ENCODE assay signal across 16 mouse cellular contexts in genomic region chr2:45225364-45226044, GRCm38 (mm10).
DNase-seq lines count a peak whose midpoint lies in the region; ATAC-seq and TF ChIP-seq lines count a peak whose summit lies in the region.
"Had no signal": no experiment of that assay in that cellular context is flagged by ENCODE, and none has a peak within 500 bp of the region (broad histone marks: within the 10 kb centered on the region; RNA-seq: fewer than 3 reads in every experiment).

No protein-coding gene starts in this region.

- no peaks in the 10 kb centered on the region for H3K9me3 ChIP-seq in hindbrain, embryonic 11.5 days (ENCODE audit: control insufficient read depth, low read length)
- no peaks in the 10 kb centered on the region for H3K9me3 ChIP-seq in midbrain, embryonic 14.5 days (ENCODE audit: control insufficient read depth, low read length)
- H3K9me3 ChIP-seq: G1E had no signal

- peak overlapping the region; percentile 64 for H3K27ac ChIP-seq in hindbrain, embryonic 11.5 days (ENCODE audit: low read depth, low read length)
- H3K27ac ChIP-seq in midbrain, embryonic 14.5 days (replicated peaks; ENCODE audit: low read depth, low read length), result peak overlapping the region; percentile 70
- no peak overlapping the region for H3K27ac ChIP-seq in cerebellum, adult 2 months (ENCODE audit: insufficient read depth, low read length)

- no peaks in the 10 kb centered on the region for H3K36me3 ChIP-seq in hindbrain, embryonic 11.5 days (ENCODE audit: control insufficient read depth, insufficient read depth, low read length)
- no peaks in the 10 kb centered on the region for H3K36me3 ChIP-seq in midbrain, embryonic 14.5 days (ENCODE audit: control insufficient read depth, insufficient read depth, low read length)
- H3K36me3 ChIP-seq: G1E had no signal

- no peaks in the 10 kb centered on the region for H3K27me3 ChIP-seq in hindbrain, embryonic 11.5 days (ENCODE audit: control insufficient read depth, insufficient read depth, low read length)
- no peaks in the 10 kb centered on the region for H3K27me3 ChIP-seq in midbrain, embryonic 14.5 days (ENCODE audit: control insufficient read depth, insufficient read depth, low read length)
- H3K27me3 ChIP-seq in cerebellum, adult 2 months (ENCODE audit: control insufficient read depth, insufficient read depth, low read length), result no peaks in the 10 kb centered on the region; the same call in 1 of the 2 replicates

- WGBS in hindbrain, embryonic 11.5 days, result 11% methylated on average over 9 of the region's 9 CpGs
- 3% methylated on average over 9 of the region's 9 CpGs for WGBS in midbrain, embryonic 14.5 days
- WGBS in cerebellum, adult 2 months, result 38% methylated on average over 9 of the region's 9 CpGs

- peak; percentile 40 to 55 for DNase-seq in right cerebral cortex, postnatal 10 days (ENCODE audit: low spot score in 2 of 2)
- no peak for DNase-seq in right cerebral cortex, postnatal 14 days
- DNase-seq in hindbrain, embryonic 11.5 days (ENCODE audit: low spot score), result peak; percentile 72
- DNase-seq in midbrain, embryonic 14.5 days, result peak; percentile 72
- no peak for DNase-seq in cerebellum, postnatal 4 days (ENCODE audit: low spot score in 2 of 2)
- no peak for DNase-seq in cerebellum, adult 2 months
- DNase-seq in kidney, adult 11 months, result no peak
- DNase-seq: cerebellum, adult 11-12 months; gastrocnemius, postnatal 25 days; heart, postnatal 10 days; kidney, adult 2 months; lung, postnatal 36 days; right cerebral cortex, postnatal 4 days had no signal

- TF ChIP-seq POLR2A in cerebellum, adult 2 months (IDR thresholded peaks at IDR 0.05; ENCODE audit: borderline replicate concordance, insufficient read depth, low read length), result no peak

- no peak overlapping the region for H3K9ac ChIP-seq in hindbrain, embryonic 11.5 days (ENCODE audit: low read depth, low read length)
- H3K9ac ChIP-seq in midbrain, embryonic 14.5 days (replicated peaks; ENCODE audit: low read length), result no peak overlapping the region

- no peak overlapping the region for H3K4me2 ChIP-seq in hindbrain, embryonic 11.5 days (replicated peaks; ENCODE audit: low read depth, low read length)
- peak overlapping the region; percentile 33 for H3K4me2 ChIP-seq in midbrain, embryonic 14.5 days (ENCODE audit: low read length)
- H3K4me2 ChIP-seq: liver, embryonic 11.5 days had no signal

- no peaks in the 10 kb centered on the region for H3K4me1 ChIP-seq in hindbrain, embryonic 11.5 days (replicated peaks; ENCODE audit: control insufficient read depth, insufficient read depth, low read length)
- H3K4me1 ChIP-seq in midbrain, embryonic 14.5 days (ENCODE audit: control insufficient read depth, insufficient read depth, low read length), result peaks cover 15% of the 10 kb centered on the region
- no peaks in the 10 kb centered on the region for H3K4me1 ChIP-seq in cerebellum, adult 2 months (ENCODE audit: control insufficient read depth, insufficient read depth, low read length)

- no peak for TF ChIP-seq CTCF in cerebellum, adult 2 months (IDR thresholded peaks at IDR 0.05; ENCODE audit: borderline replicate concordance, insufficient read depth, low read depth, low read length)

- no peak overlapping the region for H3K4me3 ChIP-seq in hindbrain, embryonic 11.5 days (ENCODE audit: low read depth, low read length)
- no peak overlapping the region for H3K4me3 ChIP-seq in midbrain, embryonic 14.5 days (replicated peaks; ENCODE audit: low read depth, low read length)
- no peak overlapping the region for H3K4me3 ChIP-seq in cerebellum, adult 2 months (replicated peaks; ENCODE audit: insufficient read depth, low read depth, low read length)

- peak; percentile 95 for ATAC-seq in hindbrain, embryonic 11.5 days (ENCODE audit: low FRiP score)
- peak; percentile 88 for ATAC-seq in midbrain, embryonic 14.5 days (ENCODE audit: low FRiP score, low TSS enrichment)
- ATAC-seq in granulocyte monocyte progenitor cell, adult 5-6 weeks (replicated peaks; ENCODE audit: poor library complexity, severe bottlenecking), result no peak

Comparison
In these comparisons a context has a peak if more than half of its experiments do, and no peak if none do; other contexts are left out.
1. DNase-seq: peak in right cerebral cortex, postnatal 10 days (2 of 2), hindbrain, embryonic 11.5 days (single experiment) and midbrain, embryonic 14.5 days (single experiment); none in right cerebral cortex, postnatal 14 days (single experiment), cerebellum, postnatal 4 days (0 of 2), cerebellum, adult 2 months (0 of 2) and kidney, adult 11 months (single experiment).